8 mouse cellular contexts compared by ENCODE assay signal in genomic region chr2:4252541-4253291, GRCm38 (mm10).
DNase-seq lines count a peak whose midpoint lies in the region; ATAC-seq and TF ChIP-seq lines count a peak whose summit lies in the region.

No protein-coding gene starts in this region.

- ATAC-seq in liver, embryonic 12.5 days, result no peak
- peak; percentile 59; the same call in 1 of the 2 replicates for ATAC-seq in limb, embryonic 14.5 days (ENCODE audit: low FRiP score, low read depth)
- no peak for ATAC-seq in stomach, embryonic 16.5 days (ENCODE audit: insufficient read depth, low FRiP score)

- H3K4me1 ChIP-seq in liver, adult 2 months (ENCODE audit: control insufficient read depth, insufficient read depth, low read length), result peaks cover 5% of the 10 kb centered on the region; the same call in 1 of the 2 replicates
- H3K4me1 ChIP-seq in liver, embryonic 12.5 days, result no peaks in the 10 kb centered on the region
- H3K4me1 ChIP-seq in limb, embryonic 14.5 days (ENCODE audit: control insufficient read depth, insufficient read depth, low read length), result peaks cover 26% of the 10 kb centered on the region
- peaks cover 13% of the 10 kb centered on the region; the same call in 1 of the 2 replicates for H3K4me1 ChIP-seq in stomach, embryonic 16.5 days (ENCODE audit: control insufficient read depth, insufficient read depth, low read length)

- H3K4me2 ChIP-seq in liver, embryonic 12.5 days, result no peak overlapping the region
- peak overlapping the region; percentile 4; the same call in 1 of the 2 replicates for H3K4me2 ChIP-seq in limb, embryonic 14.5 days (replicated peaks; ENCODE audit: low read depth, low read length, severe bottlenecking)
- H3K4me2 ChIP-seq in stomach, embryonic 16.5 days (ENCODE audit: low read depth, low read length), result peak overlapping the region; percentile 24; the same call in 1 of the 2 replicates

- H3K27me3 ChIP-seq in liver, adult 2 months (ENCODE audit: control insufficient read depth, insufficient read depth, low read length), result no peaks in the 10 kb centered on the region
- H3K27me3 ChIP-seq in liver, embryonic 12.5 days (replicated peaks), result no peaks in the 10 kb centered on the region
- no peaks in the 10 kb centered on the region for H3K27me3 ChIP-seq in limb, embryonic 14.5 days (ENCODE audit: control insufficient read depth, insufficient read depth, low read length)
- no peaks in the 10 kb centered on the region for H3K27me3 ChIP-seq in stomach, embryonic 16.5 days (ENCODE audit: control insufficient read depth, insufficient read depth, low read length)

- 0 out of 2 replicates have a peak overlapping the region, but pooled peaks have one; percentile 16 for H3K27ac ChIP-seq in liver, adult 2 months (replicated peaks; ENCODE audit: insufficient read depth, low read depth, low read length)
- no peak overlapping the region for H3K27ac ChIP-seq in liver, embryonic 12.5 days
- H3K27ac ChIP-seq in limb, embryonic 14.5 days (replicated peaks; ENCODE audit: low read depth, low read length), result peak overlapping the region; percentile 75
- H3K27ac ChIP-seq in stomach, embryonic 16.5 days (ENCODE audit: low read length), result peak overlapping the region; percentile 19

- H3K9ac ChIP-seq in liver, adult 2 months (ENCODE audit: low read depth, low read length), result no peak overlapping the region
- no peak overlapping the region for H3K9ac ChIP-seq in liver, embryonic 12.5 days
- no peak overlapping the region for H3K9ac ChIP-seq in limb, embryonic 14.5 days (ENCODE audit: low read depth, low read length, severe bottlenecking)
- no peak overlapping the region for H3K9ac ChIP-seq in stomach, embryonic 16.5 days (ENCODE audit: low read length)

- H3K36me3 ChIP-seq in liver, adult 2 months (ENCODE audit: control insufficient read depth, insufficient read depth, low read length), result no peaks in the 10 kb centered on the region
- H3K36me3 ChIP-seq in liver, embryonic 12.5 days, result no peaks in the 10 kb centered on the region
- H3K36me3 ChIP-seq in limb, embryonic 14.5 days (ENCODE audit: control insufficient read depth, insufficient read depth, low read length), result no peaks in the 10 kb centered on the region
- H3K36me3 ChIP-seq in stomach, embryonic 16.5 days (ENCODE audit: control insufficient read depth, insufficient read depth, low read length), result no peaks in the 10 kb centered on the region

- no peak for TF ChIP-seq CTCF in liver, adult 2 months (IDR thresholded peaks at IDR 0.05; ENCODE audit: low read depth, low read length)

- WGBS in liver, adult 2 months, result 45% methylated on average over 9 of the region's 9 CpGs
- 47% methylated on average over 9 of the region's 9 CpGs for WGBS in liver, embryonic 12.5 days (ENCODE audit: insufficient replicate concordance)
- WGBS in limb, embryonic 14.5 days, result 19% methylated on average over 9 of the region's 9 CpGs
- WGBS in stomach, embryonic 16.5 days, result 26% methylated on average over 9 of the region's 9 CpGs

- no peaks in the 10 kb centered on the region for H3K79me2 ChIP-seq in liver, adult 2 months (ENCODE audit: control insufficient read depth, insufficient read depth, low read length)

- no peaks in the 10 kb centered on the region for H3K9me3 ChIP-seq in liver, embryonic 12.5 days (replicated peaks)
- H3K9me3 ChIP-seq in limb, embryonic 14.5 days (ENCODE audit: control insufficient read depth, low read length), result no peaks in the 10 kb centered on the region
- H3K9me3 ChIP-seq in stomach, embryonic 16.5 days (replicated peaks; ENCODE audit: control insufficient read depth, low read length), result no peaks in the 10 kb centered on the region

- no peak for TF ChIP-seq POLR2A in liver, adult 2 months (IDR thresholded peaks at IDR 0.05; ENCODE audit: extremely low read depth, insufficient read depth, low read length)
- no peak for TF ChIP-seq POLR2A in limb, embryonic 14.5 days (IDR thresholded peaks at IDR 0.05; ENCODE audit: borderline replicate concordance, extremely low read depth, insufficient read depth, insufficient read length)

- DNase-seq in liver, adult 2 months (ENCODE audit: extremely low read depth, low read depth, low spot score), result peak; percentile 52
- DNase-seq in heart, adult 9 months (ENCODE audit: low spot score in 2 of 2), result peak; percentile 60 to 65
- peak; percentile 17 for DNase-seq in limb, embryonic 14.5 days (ENCODE audit: low spot score)
- DNase-seq in left cerebral cortex, postnatal 10 days (ENCODE audit: extremely low spot score in 1 of 2, low spot score in 2 of 2), result no peak
- no peak for DNase-seq in spleen, postnatal 10 days (ENCODE audit: low spot score in 2 of 2)
- DNase-seq in left cerebral cortex, postnatal 4 days, result no peak

- H3K4me3 ChIP-seq in liver, adult 2 months (ENCODE audit: insufficient read depth, low read depth, low read length), result no peak overlapping the region
- no peak overlapping the region for H3K4me3 ChIP-seq in liver, embryonic 12.5 days
- no peak overlapping the region for H3K4me3 ChIP-seq in limb, embryonic 14.5 days (replicated peaks; ENCODE audit: low read length)
- H3K4me3 ChIP-seq in stomach, embryonic 16.5 days (replicated peaks; ENCODE audit: low read length), result no peak overlapping the region

- intact Hi-C loops in left cerebral cortex, postnatal 10 days (cut with DNase I), result no loop called here
- intact Hi-C loops in left cerebral cortex, postnatal 4 days (cut with DNase I), result no loop called here

Comparison
In these comparisons a context has a peak if more than half of its experiments do, and no peak if none do; other contexts are left out.
1. DNase-seq: peak in liver, adult 2 months (single experiment), heart, adult 9 months (2 of 2) and limb, embryonic 14.5 days (single experiment); none in left cerebral cortex, postnatal 10 days (0 of 2), spleen, postnatal 10 days (0 of 2) and left cerebral cortex, postnatal 4 days (single experiment).